Mouse (Mus musculus) liver, postnatal 0 days (tissue): ENCODE results near the gene Mvk. TPM values are rescaled to one million over a fixed set of nuclear protein-coding genes. Genes with fewer than 3 reads are reported as not detected.

Experiments used
- ATAC-seq: fragments of 200-750 bp; cut with Nextera tagmentation; 2 replicates; pipeline ENCODE4 v1.8.0; 2017; ENCODE audit warnings: mild to moderate bottlenecking, moderate library complexity
- DNase-seq: peaks from one replicate; pipeline ENCODE4 v3.0.0-alpha.2; 2016
- H3K27ac ChIP-seq: fragments of 300-500 bp; sonication (generic); 2 replicates; pipeline ENCODE4 v1.5.1; 2014; ENCODE audit warnings: antibody characterized with exemption, moderate library complexity, mild to moderate bottlenecking, low read depth
- H3K27me3 ChIP-seq: fragments of 300-500 bp; sonication (generic); 2 replicates; pipeline ENCODE4 v1.6.1; 2014; ENCODE audit warnings: low read length, control low read depth, mixed read lengths; ENCODE audit not compliant: insufficient read depth
- H3K36me3 ChIP-seq: fragments of 300-500 bp; sonication (generic); replicated peaks from 2 replicates; pipeline ENCODE4 v1.6.1; 2014; ENCODE audit warnings: mild to moderate bottlenecking, control low read depth, low read length, moderate library complexity, mixed read lengths; ENCODE audit not compliant: insufficient read depth
- H3K4me1 ChIP-seq: fragments of 300-500 bp; sonication (generic); 2 replicates; pipeline ENCODE4 v1.6.1; 2014; ENCODE audit warnings: antibody characterized with exemption, mild to moderate bottlenecking, control low read depth; ENCODE audit not compliant: insufficient read depth
- H3K4me2 ChIP-seq: fragments of 300-500 bp; sonication (generic); 2 replicates; pipeline ENCODE4 v1.6.1; 2014; ENCODE audit warnings: low read depth, mild to moderate bottlenecking, low read length, moderate library complexity, mixed read lengths
- H3K4me3 ChIP-seq: fragments of 300-500 bp; sonication (generic); 2 replicates; pipeline ENCODE4 v1.5.1; 2014; ENCODE audit warnings: low read depth, low read length
- H3K9ac ChIP-seq: fragments of 300-500 bp; sonication (generic); replicated peaks from 2 replicates; pipeline ENCODE4 v1.6.1; 2014; ENCODE audit warnings: mild to moderate bottlenecking, moderate library complexity
- H3K9me3 ChIP-seq: fragments of 300-500 bp; sonication (generic); 2 replicates; pipeline ENCODE4 v1.6.1; 2016; ENCODE audit warnings: mild to moderate bottlenecking, control low read depth, low read length, mixed read lengths
- CTCF ChIP-seq: sonication (generic); IDR thresholded peaks from 2 replicates; pipeline ENCODE4 v1.5.1; 2016; ENCODE audit warnings: antibody characterized with exemption, low read depth
- EP300 ChIP-seq: IDR thresholded peaks from 2 replicates; pipeline ENCODE4 v1.6.1; 2016; ENCODE audit warnings: antibody characterized with exemption, low read depth, mild to moderate bottlenecking
- WGBS: fragments of 180-500 bp; shearing (Covaris S2); extraction: QIAGEN DNeasy Blood & Tissue Kit; methylation state at CpG from one replicate; pipeline ENCODE4 v1.1.7; 2014; ENCODE audit not compliant: insufficient replicate concordance; 5-methylcytosine and 5-hydroxymethylcytosine counted together
- polyA plus RNA-seq: library from polyadenylated mRNA; unstranded; fragments of >200 nt; fragmentation: Nextera tagmentation; extraction: Ambion mirVana; gene quantifications from 2 replicates; pipeline ENCODE4 v1.2.1, GENCODE M21; 2015

The Mvk gene
- polyA plus RNA-seq, 1 experiment from 2014 or later, result 9.4 TPM

- ATAC-seq (no peak), DNase-seq (no peak)
- H3K9me3 ChIP-seq, result no peaks in the 10 kb centered on the region
- TF ChIP-seq EP300, result no peak
- no peak for TF ChIP-seq CTCF
- no peak overlapping the region for H3K9ac ChIP-seq
- no peak overlapping the region for H3K27ac ChIP-seq
- no peaks in the 10 kb centered on the region for H3K36me3 ChIP-seq
- H3K4me3 ChIP-seq, result no peak overlapping the region
- H3K4me2 ChIP-seq, result no peak overlapping the region
- 70% methylated on average over 2 of the region's 2 CpGs for WGBS
- no peaks in the 10 kb centered on the region for H3K27me3 ChIP-seq
- no peaks in the 10 kb centered on the region; the same call in 1 of the 2 replicates for H3K4me1 ChIP-seq
Measured at GRCm38 (mm10) chr5:114464561-114464960, 20.5 kb downstream of the Mvk start.

- H3K27me3 ChIP-seq, result no peaks in the 10 kb centered on the region
- H3K9ac ChIP-seq, result no peak overlapping the region
- no peaks in the 10 kb centered on the region; the same call in 1 of the 2 replicates for H3K4me1 ChIP-seq
- WGBS, result 73% methylated on average over 6 of the region's 7 CpGs
- no peak overlapping the region for H3K4me3 ChIP-seq
- no peak for ATAC-seq
- no peaks in the 10 kb centered on the region for H3K36me3 ChIP-seq
- H3K27ac ChIP-seq, result no peak overlapping the region
- H3K4me2 ChIP-seq, result no peak overlapping the region
- H3K9me3 ChIP-seq, result no peaks in the 10 kb centered on the region
- no peak for TF ChIP-seq EP300
- TF ChIP-seq CTCF, result no peak
- DNase-seq, result no peak
Measured at GRCm38 (mm10) chr5:114465641-114466040, 21.6 kb downstream of the Mvk start.

DNA sequence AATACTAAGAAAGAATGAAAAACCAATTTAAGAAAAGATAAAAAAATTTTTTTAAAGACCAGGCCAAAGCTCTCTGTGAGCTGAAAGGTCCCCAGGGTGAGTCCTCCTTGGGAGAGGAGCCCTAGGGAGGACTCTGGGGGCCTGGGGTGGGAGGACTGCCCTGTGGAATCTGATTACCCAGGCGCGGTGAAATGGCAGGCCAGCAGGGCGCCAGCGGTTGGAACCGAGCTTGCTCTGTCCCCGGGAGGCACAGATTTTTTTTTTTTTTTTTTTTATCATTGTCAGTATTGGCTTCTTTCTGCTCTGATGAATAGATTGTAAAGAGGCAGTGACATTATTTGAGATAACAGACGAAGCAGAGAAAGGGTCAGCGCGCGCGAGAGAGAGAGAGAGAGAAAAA lies 22.9 kb downstream of the Mvk start:
- Histone ChIP-seq H3K9ac (no peak overlapping the region), H3K27ac (no peak overlapping the region), H3K9me3 (no peaks in the 10 kb centered on the region), H3K4me1 (no peaks in the 10 kb centered on the region; the same call in 1 of the 2 replicates), H3K36me3 (no peaks in the 10 kb centered on the region), H3K4me3 (no peak overlapping the region), H3K27me3 (no peaks in the 10 kb centered on the region), H3K4me2 (peak overlapping the region; percentile 62)
- no peak for TF ChIP-seq CTCF
- no peak for TF ChIP-seq EP300
- DNase-seq (no peak), ATAC-seq (no peak)
- 14% methylated on average over 9 of the region's 11 CpGs for WGBS

GRCm38 (mm10) chr5:114467430-114467829 lies 23.4 kb downstream of the Mvk start:
- Histone ChIP-seq H3K9ac (no peak overlapping the region), H3K4me1 (no peaks in the 10 kb centered on the region; the same call in 1 of the 2 replicates), H3K9me3 (no peaks in the 10 kb centered on the region), H3K27me3 (no peaks in the 10 kb centered on the region), H3K4me2 (peak overlapping the region; percentile 62), H3K36me3 (no peaks in the 10 kb centered on the region), H3K4me3 (no peak overlapping the region), H3K27ac (no peak overlapping the region)
- ATAC-seq, result peak; percentile 25; the same call in 1 of the 2 replicates
- TF ChIP-seq EP300 (no peak), CTCF (no peak)
- WGBS, result 12% methylated on average over 8 of the region's 13 CpGs
- peak; percentile 59 for DNase-seq

- TF ChIP-seq EP300, result no peak
- TF ChIP-seq CTCF, result no peak
- DNase-seq (no peak), ATAC-seq (no peak)
- Histone ChIP-seq H3K27ac (no peak overlapping the region), H3K4me2 (no peak overlapping the region), H3K9me3 (no peaks in the 10 kb centered on the region), H3K4me1 (no peaks in the 10 kb centered on the region; the same call in 1 of the 2 replicates), H3K4me3 (no peak overlapping the region), H3K36me3 (no peaks in the 10 kb centered on the region), H3K9ac (no peak overlapping the region), H3K27me3 (no peaks in the 10 kb centered on the region)
- WGBS, result 75% methylated on average over 4 of the region's 4 CpGs
Measured at GRCm38 (mm10) chr5:114468007-114468406, 23.9 kb downstream of the Mvk start.

DNA sequence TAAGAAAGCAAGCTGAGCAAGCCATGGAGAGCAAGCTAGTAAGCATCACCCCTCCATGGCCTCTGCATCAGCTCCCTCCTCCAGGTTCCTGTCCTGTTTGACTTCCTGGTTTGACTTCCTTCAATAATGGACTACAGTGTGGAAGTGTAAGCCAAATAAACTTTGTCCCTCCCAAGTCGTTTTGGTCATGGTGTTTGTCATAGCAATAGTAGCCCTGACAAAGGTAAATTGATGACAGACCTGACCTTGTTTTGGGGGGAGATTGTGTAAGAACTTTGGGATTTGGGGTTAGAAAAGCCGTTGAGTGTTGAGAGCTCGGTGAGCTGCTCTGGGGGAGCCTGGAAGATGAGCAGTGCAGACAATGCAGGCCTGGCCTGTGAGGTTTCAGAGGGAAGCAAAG lies 26.3 kb downstream of the Mvk start:
- H3K27me3 ChIP-seq, result no peaks in the 10 kb centered on the region
- H3K27ac ChIP-seq, result no peak overlapping the region
- H3K9me3 ChIP-seq, result no peaks in the 10 kb centered on the region
- 49% methylated on average over 3 of the region's 3 CpGs for WGBS
- ATAC-seq (no peak), DNase-seq (no peak)
- H3K9ac ChIP-seq, result no peak overlapping the region
- no peaks in the 10 kb centered on the region for H3K36me3 ChIP-seq
- H3K4me2 ChIP-seq, result no peak overlapping the region
- no peak for TF ChIP-seq CTCF
- TF ChIP-seq EP300, result no peak
- no peak overlapping the region for H3K4me3 ChIP-seq
- no peaks in the 10 kb centered on the region; the same call in 1 of the 2 replicates for H3K4me1 ChIP-seq
